Mouse (Mus musculus) neural tube, embryonic 11.5 days (tissue): ENCODE data around the gene Ptx4. TPM values are rescaled to one million over a fixed set of nuclear protein-coding genes. Genes with fewer than 3 reads are reported as not detected.

Experiments used
- ATAC-seq: fragments of 200-750 bp; cut with Nextera tagmentation; 2 replicates; pipeline ENCODE4 v1.8.0; 2017; ENCODE audit warnings: moderate number of reproducible peaks, mild to moderate bottlenecking, moderate TSS enrichment, moderate library complexity; ENCODE audit not compliant: insufficient read depth, low FRiP score, low TSS enrichment
- DNase-seq: peaks from one replicate; pipeline ENCODE4 v3.0.0-alpha.2; 2015; ENCODE audit warnings: low spot score
- H3K27ac ChIP-seq: fragments of 300-500 bp; sonication (generic); 2 replicates; pipeline ENCODE4 v1.5.1; 2014; ENCODE audit warnings: low read depth, mild to moderate bottlenecking, low read length
- H3K27me3 ChIP-seq: fragments of 300-500 bp; sonication (generic); 2 replicates; pipeline ENCODE4 v1.6.1; 2014; ENCODE audit warnings: mild to moderate bottlenecking, low read length, mixed read lengths; ENCODE audit not compliant: control insufficient read depth, insufficient read depth
- H3K36me3 ChIP-seq: fragments of 300-500 bp; sonication (generic); 2 replicates; pipeline ENCODE4 v1.6.1; 2014; ENCODE audit warnings: mild to moderate bottlenecking, low read length, moderate library complexity, mixed read lengths; ENCODE audit not compliant: control insufficient read depth, insufficient read depth
- H3K4me1 ChIP-seq: fragments of 300-500 bp; sonication (generic); 2 replicates; pipeline ENCODE4 v1.6.1; 2014; ENCODE audit warnings: low read length, mixed read lengths; ENCODE audit not compliant: control insufficient read depth, insufficient read depth
- H3K4me2 ChIP-seq: fragments of 300-500 bp; sonication (generic); 2 replicates; pipeline ENCODE4 v1.6.1; 2014; ENCODE audit warnings: low read depth, mild to moderate bottlenecking, moderate library complexity
- H3K4me3 ChIP-seq: fragments of 300-500 bp; sonication (generic); 2 replicates; pipeline ENCODE4 v1.5.1; 2014; ENCODE audit warnings: low read depth, low read length
- H3K9ac ChIP-seq: fragments of 300-500 bp; sonication (generic); 2 replicates; pipeline ENCODE4 v1.6.1; 2014; ENCODE audit warnings: mild to moderate bottlenecking, low read length
- H3K9me3 ChIP-seq: fragments of 300-500 bp; sonication (generic); 2 replicates; pipeline ENCODE4 v1.6.1; 2016; ENCODE audit warnings: low read length; ENCODE audit not compliant: control insufficient read depth
- WGBS: fragments of 180-500 bp; shearing (Covaris S2); extraction: QIAGEN DNeasy Blood & Tissue Kit; methylation state at CpG from one replicate; pipeline ENCODE4 v1.1.7; 2014; 5-methylcytosine and 5-hydroxymethylcytosine counted together
- polyA plus RNA-seq: library from polyadenylated mRNA; unstranded; fragments of >200 nt; fragmentation: Nextera tagmentation; extraction: Ambion mirVana; gene quantifications from 2 replicates; pipeline ENCODE4 v1.2.1, GENCODE M21; 2014

The Ptx4 gene
- not detected in 2 replicates for polyA plus RNA-seq

DNA sequence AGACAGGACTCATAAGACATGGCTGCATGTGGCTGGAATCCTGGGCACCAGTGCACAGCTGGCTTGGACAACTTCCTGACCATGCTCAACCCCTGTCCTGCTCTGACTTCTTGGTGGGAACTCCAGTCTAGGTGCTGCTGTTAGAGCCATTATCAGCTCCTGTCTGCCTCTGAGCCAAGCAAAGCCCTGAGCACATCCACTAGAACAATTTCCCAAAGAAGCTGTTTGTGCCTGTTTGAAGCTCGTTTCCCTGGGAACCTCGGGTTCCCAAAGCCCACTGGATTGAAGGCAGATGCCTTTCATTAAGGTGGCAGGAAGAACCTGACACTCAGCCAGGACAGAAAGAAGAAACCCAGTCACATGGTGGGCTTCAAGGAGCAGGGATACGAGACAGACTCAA lies at the start of gene Ptx4:
Gene Ptx4 (plus strand): TSS at position 355 of the 400 bp plus-strand sequence.
- Histone ChIP-seq H3K9ac (no peak within 1 kb of the TSS), H3K27me3 (0 out of 2 replicates have a peak, but pooled peaks cover 4% of the 10 kb centered on the region), H3K36me3 (no peaks in the 10 kb centered on the region), H3K4me1 (no peaks in the 10 kb centered on the region), H3K4me2 (no peak within 1 kb of the TSS), H3K9me3 (no peaks in the 10 kb centered on the region), H3K27ac (no peak within 1 kb of the TSS), H3K4me3 (no peak within 1 kb of the TSS)
- DNase-seq (no peak), ATAC-seq (no peak)
- 53% methylated on average over 3 of the region's 3 CpGs for WGBS

DNA sequence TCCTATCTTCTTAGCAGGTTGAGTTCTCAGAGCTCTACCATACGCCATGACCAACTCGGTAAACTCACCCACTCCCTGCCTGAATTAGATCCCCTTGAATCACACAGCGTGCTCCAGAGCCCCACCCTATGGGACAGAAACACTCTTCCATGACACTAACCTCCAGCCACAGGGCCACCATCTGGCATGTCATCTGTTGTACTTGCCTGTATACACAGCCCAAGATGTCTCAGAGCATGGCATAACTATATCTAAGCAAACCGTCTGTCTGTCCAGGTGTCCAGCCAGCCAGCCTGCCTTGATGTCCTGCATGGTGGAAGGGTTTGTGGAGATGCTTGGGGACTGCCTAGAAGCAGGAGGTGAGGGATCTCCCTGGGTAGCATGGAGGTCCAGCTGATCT lies 43.7 kb upstream of the Ptx4 start:
- Histone ChIP-seq H3K27me3 (no peaks in the 10 kb centered on the region), H3K9me3 (no peaks in the 10 kb centered on the region), H3K4me1 (no peaks in the 10 kb centered on the region), H3K4me2 (no peak overlapping the region), H3K4me3 (no peak overlapping the region), H3K9ac (no peak overlapping the region), H3K27ac (no peak overlapping the region), H3K36me3 (no peaks in the 10 kb centered on the region)
- DNase-seq (no peak), ATAC-seq (no peak)
- 90% methylated on average over 4 of the region's 4 CpGs for WGBS

DNA sequence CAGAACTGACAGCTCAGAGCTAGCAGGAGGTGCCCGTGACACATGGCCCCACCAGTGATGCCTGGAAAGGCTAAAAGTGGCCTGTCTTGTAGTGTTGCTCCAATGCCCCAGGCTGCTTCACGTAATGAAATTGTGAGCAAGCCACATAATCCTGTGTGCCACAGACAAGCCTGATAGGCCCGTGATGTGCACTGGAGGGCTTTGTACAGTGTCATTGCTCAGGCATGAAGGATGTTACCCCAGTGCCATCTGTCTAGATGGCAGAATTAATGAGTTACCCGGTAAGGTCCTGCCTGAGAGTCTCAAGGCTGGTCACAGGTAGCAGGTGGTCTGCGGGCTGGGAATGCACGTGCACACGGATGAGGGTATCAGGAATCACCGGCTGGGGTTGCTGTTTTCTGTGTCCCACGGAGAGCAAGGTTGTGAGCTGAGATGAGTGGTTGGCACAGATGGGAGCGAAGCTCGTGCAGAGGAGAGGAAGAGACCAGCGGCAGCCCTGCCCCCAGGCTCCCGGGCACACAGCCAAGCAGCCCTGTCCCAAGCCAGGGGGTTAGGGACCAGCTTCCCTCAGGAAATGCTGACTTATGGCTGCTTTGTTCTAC lies 42.7 kb upstream of the Ptx4 start:
- H3K4me1 ChIP-seq: no peaks in the 10 kb centered on the region
- H3K4me3 ChIP-seq: no peak overlapping the region
- DNase-seq: no peak
- no peak overlapping the region for H3K4me2 ChIP-seq
- H3K36me3 ChIP-seq: no peaks in the 10 kb centered on the region
- H3K27ac ChIP-seq: no peak overlapping the region
- no peak overlapping the region for H3K9ac ChIP-seq
- ATAC-seq: no peak
- H3K9me3 ChIP-seq: no peaks in the 10 kb centered on the region
- 85% methylated on average over 13 of the region's 13 CpGs for WGBS
- no peaks in the 10 kb centered on the region for H3K27me3 ChIP-seq

DNA sequence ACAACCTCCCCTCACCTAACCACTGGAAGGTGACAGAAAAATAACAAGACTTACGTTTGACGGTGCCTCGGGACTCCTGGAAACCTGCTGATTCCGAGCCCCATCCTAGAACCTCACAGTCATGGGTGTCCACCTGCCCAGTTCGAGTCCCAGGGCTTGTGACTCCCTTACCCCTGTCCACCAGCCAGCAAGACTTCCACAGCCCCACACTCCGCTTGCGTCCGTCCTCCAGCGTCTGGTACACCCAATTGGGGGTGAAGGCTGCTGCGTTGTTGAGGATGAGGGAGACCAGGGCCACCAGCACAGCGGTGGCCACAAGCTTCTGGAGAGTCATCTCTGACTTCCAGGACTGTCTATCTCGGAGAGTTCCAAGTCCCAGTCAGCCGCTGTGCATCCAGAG lies 40.4 kb upstream of the Ptx4 start:
- H3K36me3 ChIP-seq: no peaks in the 10 kb centered on the region
- ATAC-seq: no peak
- DNase-seq: no peak
- H3K27me3 ChIP-seq: no peaks in the 10 kb centered on the region
- H3K9me3 ChIP-seq: no peaks in the 10 kb centered on the region
- H3K4me1 ChIP-seq: no peaks in the 10 kb centered on the region
- H3K9ac ChIP-seq: no peak overlapping the region
- H3K4me3 ChIP-seq: no peak overlapping the region; the same call in 1 of the 2 replicates
- WGBS: 87% methylated on average over 13 of the region's 13 CpGs
- no peak overlapping the region for H3K27ac ChIP-seq
- no peak overlapping the region for H3K4me2 ChIP-seq

DNA sequence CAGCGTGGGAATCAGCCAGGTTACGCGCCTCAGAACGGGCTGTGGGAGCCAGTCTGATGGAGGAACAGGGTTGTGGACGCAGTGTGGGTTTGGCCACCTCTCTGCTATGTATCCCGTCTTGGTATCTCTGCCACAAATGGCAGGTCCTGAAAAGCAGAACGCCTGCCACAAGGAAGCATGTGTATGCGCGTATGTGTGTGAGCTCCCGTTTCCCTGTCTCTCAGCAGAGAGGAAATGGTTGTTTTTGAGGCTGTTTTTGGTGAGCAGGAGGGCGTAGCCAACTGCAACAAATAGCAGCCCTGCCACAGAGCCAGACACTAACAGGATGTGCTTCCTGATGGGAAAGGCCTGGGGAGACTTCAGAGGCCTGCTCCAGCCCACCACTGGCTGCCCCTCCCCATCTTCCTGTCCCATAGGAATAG lies 39.6 kb upstream of the Ptx4 start:
- ATAC-seq (no peak), DNase-seq (no peak)
- no peaks in the 10 kb centered on the region for H3K27me3 ChIP-seq
- WGBS: 78% methylated on average over 11 of the region's 11 CpGs
- H3K9me3 ChIP-seq: no peaks in the 10 kb centered on the region
- H3K4me1 ChIP-seq: no peaks in the 10 kb centered on the region
- H3K4me3 ChIP-seq: no peak overlapping the region
- no peak overlapping the region for H3K9ac ChIP-seq
- H3K27ac ChIP-seq: peak overlapping the region; percentile 30; the same call in 1 of the 2 replicates
- H3K4me2 ChIP-seq: no peak overlapping the region
- H3K36me3 ChIP-seq: no peaks in the 10 kb centered on the region

DNA sequence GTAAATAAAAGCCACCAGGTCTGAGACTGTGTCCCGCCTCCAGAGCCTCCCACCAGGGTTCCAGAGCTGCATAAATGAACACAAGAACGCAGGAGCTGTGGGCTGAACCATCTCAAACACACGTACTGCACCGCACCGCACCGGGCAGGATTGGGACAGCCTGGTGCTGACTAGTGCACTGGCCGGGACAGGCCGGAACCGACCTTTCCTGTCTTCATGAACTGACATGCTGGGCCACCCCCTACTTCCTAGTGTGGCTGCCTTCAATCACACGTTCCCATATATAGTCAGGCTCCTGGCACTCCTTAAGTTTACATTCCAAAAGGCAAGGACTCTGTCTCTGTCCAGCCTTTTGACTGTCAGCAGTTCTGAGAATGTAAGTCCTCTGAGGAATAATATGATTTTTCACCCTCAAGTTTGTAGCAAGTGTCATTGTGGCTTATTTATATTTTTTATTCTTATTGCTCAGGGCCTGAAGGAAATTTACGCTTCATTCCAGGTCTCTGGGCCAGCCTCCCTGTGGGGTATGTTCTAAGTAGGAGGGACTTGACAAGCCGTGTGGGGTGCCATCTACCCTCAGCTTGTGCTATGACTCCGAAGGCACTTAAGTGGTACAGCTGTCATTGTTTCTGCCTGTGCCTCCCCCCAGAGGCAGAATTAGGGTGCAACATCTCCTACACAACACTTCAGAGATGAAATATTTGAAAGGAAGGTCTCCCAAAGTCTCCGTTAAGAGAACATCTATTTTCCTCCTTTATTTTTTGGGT lies 38.3 kb upstream of the Ptx4 start:
- H3K9me3 ChIP-seq: no peaks in the 10 kb centered on the region
- WGBS: 74% methylated on average over 14 of the region's 14 CpGs
- DNase-seq: no peak
- H3K9ac ChIP-seq: no peak overlapping the region
- H3K27me3 ChIP-seq: no peaks in the 10 kb centered on the region
- no peak overlapping the region for H3K27ac ChIP-seq
- H3K36me3 ChIP-seq: no peaks in the 10 kb centered on the region
- H3K4me1 ChIP-seq: no peaks in the 10 kb centered on the region
- H3K4me2 ChIP-seq: no peak overlapping the region
- H3K4me3 ChIP-seq: no peak overlapping the region
- no peak for ATAC-seq

DNA sequence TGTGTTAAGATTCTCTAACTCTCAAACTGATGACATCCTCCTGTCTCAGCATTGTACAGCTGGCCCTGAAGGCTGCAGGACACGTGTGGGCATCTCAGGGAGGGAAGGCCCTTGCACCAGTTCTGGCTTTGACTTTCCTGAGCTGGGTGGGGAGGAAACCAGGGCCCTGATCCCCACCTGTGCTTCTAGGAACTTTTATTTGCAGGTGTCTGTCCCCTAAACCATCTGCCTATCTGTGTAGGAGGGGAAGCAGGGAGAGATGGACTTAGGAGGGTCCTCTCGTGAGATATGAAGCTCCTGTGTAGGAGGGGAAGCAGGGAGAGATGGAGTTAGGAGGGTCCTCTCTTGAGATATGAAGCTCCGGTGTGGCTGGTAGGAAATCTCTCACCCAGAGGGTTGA lies 37.7 kb upstream of the Ptx4 start:
- 62% methylated on average over 3 of the region's 3 CpGs for WGBS
- Histone ChIP-seq H3K27me3 (no peaks in the 10 kb centered on the region), H3K4me2 (no peak overlapping the region), H3K4me3 (no peak overlapping the region), H3K36me3 (no peaks in the 10 kb centered on the region), H3K27ac (no peak overlapping the region), H3K9ac (no peak overlapping the region), H3K4me1 (no peaks in the 10 kb centered on the region), H3K9me3 (no peaks in the 10 kb centered on the region)
- no peak for ATAC-seq
- no peak for DNase-seq

DNA sequence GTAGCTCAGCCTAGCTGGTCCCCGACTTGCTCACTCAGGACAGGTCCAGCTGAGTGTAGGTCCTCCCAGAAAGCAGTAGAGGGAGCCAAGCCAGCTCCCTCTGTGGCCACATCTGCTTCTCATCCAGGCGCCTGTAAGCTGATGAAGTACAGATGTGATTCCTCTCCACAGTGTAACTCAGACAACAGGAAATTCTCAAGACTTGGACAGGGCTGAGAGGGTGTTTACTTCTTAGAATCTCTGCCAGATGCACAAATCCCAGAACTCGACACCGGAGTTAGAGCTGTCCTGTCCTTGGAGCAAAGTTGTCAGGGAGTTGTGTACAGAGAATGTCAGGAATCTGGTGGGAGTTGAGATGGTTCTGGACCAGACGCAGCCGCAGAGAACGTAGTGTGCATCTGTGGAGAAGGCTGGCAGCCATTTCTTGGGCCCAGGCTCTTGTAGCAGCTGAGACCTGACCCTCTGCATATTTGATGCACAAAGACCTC lies 37.1 kb upstream of the Ptx4 start, which contains the start of gene Tmem204:
Gene Tmem204 (minus strand): TSS at position 148 of the 488 bp plus-strand sequence.
- ATAC-seq (no peak), DNase-seq (peak; percentile 45)
- Histone ChIP-seq H3K9ac (no peak within 1 kb of the TSS), H3K4me2 (0 out of 2 replicates have a peak within 1 kb of the TSS, but pooled peaks have one; percentile 2), H3K36me3 (0 out of 2 replicates have a peak, but pooled peaks cover under 1% of the 10 kb centered on the region), H3K27me3 (no peaks in the 10 kb centered on the region), H3K4me3 (no peak within 1 kb of the TSS), H3K27ac (peak within 1 kb of the TSS; percentile 70), H3K9me3 (no peaks in the 10 kb centered on the region), H3K4me1 (no peaks in the 10 kb centered on the region)
- 49% methylated on average over 7 of the region's 7 CpGs for WGBS
